Mouse (Mus musculus) yolk sac, embryonic 10.5 days (tissue): ENCODE measurements around the gene Lingo3.
A peak's percentile ranks its signal among the peaks of the same experiment; 100 is the strongest.
"Not testable (repeated sequence)": the region's sequence is repeated elsewhere in the genome, so short reads cannot be mapped to it uniquely, and the experiment has no call there.

Source experiments
- DNase-seq: peaks from one replicate; pipeline ENCODE4 v3.0.0-alpha.2; 2017; ENCODE audit warnings: low spot score

The Lingo3 gene

DNA sequence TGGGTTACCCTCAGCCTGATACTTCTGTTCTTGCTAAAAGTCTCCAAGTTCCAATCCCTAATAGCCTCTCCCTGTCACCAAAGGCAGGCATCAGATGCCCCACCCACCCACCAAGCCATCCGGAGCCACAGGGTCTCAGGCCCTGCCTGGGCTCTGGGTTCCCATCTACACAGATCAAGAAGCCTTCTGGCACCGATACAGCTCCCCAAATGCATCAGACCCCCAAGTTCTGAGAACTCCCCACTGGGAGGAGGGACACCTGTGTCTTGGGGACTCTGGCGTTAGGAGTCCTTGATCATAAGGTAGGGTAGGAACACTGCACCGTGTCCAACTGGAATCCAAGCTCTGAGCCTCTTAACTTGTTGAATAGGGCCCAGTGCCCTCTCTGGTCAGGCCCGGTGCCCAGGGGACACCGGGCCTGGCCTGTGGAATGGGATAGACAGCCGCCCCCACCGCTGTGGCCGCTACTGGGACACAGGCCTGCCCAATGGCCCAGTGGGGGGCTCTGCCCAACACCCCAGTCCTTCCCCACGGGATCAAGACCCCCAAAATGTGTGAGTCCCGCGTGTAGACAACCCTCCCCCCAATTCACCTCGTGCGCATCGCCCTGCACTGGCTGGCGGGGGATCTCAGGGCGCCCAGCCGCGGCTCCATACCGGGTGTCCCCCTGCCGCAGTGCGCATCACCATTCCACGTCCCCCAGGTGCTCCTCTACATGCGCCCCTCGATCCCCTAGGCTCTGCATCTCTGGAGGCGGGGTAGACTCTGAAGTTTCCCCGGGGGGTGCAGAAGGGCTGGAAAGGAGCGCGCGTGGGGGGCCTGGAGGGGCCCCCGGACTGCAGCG, 530 bp downstream of the Lingo3 start:
- DNase-seq, result no peak

DNA sequence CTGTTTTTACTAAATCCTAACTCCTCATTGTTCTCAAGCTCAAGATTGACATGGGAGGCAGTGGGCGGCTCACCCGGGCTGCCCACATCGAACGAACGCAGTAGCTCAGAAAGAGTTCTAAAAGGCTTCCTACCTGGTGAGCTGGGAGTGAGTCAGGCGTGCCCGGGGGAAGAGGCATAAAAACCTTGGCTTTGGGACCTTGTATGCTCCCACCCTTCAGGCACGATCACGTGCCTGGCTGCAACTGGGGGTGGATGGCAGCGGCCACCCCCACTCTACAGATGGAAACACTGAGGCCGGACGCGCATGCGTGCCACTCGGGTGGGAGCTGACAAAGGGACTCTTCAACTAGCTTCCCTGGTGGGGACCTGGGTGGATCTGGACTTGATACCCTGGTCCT, 1.5 kb downstream of the Lingo3 start:
- DNase-seq, result no peak

DNA sequence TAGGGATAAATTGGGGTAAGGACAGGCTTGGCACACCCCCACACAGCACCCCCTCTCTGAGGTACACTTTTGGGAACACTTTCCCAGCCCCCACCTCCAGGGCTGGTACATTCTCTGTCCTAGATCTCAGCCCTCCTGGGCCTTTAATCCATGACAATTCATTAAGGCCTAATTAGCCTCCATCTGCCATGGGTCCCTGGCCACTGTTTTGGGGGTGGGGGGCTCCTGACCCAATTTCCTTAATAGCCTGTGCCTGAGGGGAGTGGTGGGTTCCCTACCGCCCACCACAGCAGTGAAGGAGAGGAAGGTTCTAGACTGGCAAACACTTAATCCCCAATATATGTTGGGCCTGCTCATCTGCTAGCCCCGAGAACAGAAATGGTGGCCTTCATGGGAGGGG, 2.2 kb downstream of the Lingo3 start:
- no peak for DNase-seq

DNA sequence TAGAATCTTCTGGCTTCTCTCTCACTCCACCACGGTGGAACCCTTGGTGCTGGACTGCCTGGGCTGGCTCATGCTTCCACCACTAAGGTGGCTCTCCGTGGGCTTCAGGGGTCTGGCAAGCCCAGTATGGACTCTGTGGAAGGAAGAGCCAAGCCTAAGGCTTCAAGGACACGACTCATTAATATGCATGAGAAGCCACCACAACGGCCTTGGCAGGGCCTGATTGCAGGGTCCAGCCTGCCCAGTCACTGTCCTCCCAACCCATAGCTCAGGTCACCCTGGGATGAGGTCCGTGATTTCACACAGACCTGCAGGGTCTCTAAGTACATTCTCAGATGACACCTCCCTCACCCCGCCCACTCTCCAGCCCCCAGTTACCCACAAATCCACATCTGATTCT, 4.0 kb downstream of the Lingo3 start:
- DNase-seq, result no peak

DNA sequence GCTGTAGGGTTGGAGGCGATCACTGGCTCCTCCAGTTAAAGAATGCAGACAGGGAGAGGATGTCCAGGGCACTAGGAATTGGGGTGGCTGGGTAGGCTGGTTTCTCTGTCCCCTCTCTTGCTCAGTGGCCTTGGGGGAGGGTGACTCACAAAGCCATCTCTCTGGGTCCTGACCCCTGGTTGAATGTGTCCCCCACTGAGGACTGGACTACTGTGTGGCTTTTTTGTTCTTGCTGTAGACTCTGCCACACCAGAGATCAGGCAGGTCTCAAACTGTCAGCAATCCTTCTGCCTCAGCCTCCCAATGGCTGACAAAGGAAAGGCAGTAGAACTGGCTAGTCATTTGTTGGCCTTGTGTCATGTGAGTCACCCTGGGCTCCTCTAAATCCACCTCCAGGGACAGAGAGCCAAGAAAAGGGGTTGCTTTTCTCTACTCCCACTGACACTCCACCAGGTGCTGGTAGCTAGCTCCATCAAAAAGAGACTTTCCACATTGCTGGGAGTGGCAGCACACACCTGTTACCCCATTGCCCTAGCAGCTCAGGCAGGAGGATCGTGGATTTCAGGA, 5.4 kb downstream of the Lingo3 start:
- no peak for DNase-seq

DNA sequence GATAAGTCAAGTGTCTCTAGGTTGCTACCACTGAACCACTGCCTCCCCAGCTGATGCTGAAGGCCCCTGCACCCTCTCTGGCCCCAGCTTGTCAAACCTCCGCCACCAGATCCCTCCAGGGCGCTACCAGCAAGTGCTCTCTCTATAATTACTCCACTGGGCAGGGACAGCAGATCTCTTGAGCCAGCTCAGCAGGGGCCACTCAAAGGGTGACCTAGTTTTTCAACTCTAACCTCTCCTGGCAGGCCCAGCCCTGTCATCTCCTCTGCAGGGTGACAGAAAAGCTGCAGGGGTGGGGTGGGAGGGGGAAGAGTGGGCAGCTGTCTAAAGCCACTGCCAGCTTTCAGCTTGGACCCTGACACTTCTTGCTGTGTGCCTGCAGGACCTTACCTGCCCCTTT, 6.0 kb downstream of the Lingo3 start:
- no peak for DNase-seq

DNA sequence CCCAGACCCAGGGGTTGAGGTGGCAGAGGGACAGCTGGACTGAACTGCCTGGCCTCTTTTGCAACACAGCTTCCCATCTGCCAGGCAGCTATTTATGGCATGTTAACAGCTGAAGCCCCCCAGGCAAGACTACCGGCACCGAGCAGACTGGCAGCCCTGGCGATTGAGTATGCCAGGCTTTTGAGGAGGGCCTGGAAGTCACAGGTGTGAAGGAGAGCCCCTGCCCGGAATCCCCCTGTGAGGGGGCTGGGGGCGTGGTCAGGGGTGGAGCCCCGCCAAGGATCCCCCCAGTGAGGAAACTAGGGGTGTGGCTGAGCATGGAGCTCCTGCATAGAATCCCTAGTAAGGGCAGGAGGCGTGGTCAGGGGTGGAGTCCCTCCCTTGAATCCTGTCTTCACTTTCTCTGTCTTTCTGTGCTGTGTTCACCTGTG, 6.9 kb downstream of the Lingo3 start:
- DNase-seq, result no peak

DNA sequence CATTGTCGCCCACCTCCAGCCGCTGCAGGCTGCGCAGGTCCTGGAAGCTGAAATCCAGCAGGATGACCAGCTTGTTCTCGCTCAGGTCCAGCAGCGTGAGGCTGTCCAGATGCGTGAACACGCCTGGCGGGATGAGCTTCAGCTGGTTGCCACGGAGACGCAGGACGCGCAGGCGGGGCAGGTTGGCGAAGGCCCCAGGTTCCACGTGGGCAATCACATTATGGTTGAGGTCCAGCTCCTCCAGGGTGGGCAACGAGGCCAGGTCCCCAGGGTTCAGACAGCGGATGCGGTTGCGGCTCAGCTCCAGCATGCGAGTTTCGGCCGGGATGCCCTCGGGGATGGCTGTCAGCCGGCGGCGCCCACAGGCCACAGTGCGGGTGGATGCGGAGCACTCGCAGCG, 8.2 kb downstream of the Lingo3 start:
- DNase-seq, result no peak

DNA sequence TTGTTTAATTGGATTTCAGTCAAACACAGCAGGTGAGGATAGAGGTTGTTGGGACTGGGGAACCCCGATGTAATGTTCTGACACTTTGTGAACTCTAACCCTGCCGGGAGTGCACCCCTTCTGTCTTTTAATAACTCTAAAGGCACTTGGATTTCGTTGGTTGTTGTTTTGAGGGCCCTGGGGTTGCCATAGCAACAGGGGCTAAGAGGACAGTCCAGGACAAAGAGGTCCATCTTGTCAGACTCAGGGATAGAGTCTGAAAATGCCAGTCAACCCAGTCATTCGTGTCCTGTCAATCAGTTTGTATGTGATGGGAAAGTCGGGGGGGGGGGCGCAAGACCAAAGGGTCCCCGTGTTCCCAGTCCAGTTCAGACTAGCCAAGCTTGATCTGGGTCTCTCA, 11.0 kb downstream of the Lingo3 start:
- DNase-seq, result no peak

DNA sequence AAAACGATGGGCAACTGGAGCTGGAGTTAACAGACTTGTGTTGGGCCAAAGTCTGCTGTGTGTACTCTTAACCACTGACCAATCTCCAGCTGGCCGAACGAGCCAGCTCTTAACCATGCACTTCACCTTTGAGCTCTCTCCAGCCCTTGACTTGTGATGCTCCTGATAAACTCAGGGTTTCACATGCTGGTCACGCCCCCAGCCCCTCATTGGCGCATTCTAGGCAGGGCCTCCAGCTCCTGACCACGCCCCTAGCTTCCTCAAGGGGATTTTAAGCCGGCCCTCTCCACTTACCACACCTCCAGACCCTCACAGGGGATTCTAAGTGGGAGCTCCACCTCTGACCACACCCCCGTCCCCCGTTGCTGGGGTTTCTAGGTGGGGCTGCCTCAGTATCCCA, 12.7 kb downstream of the Lingo3 start:
- peak; percentile 88 for DNase-seq

DNA sequence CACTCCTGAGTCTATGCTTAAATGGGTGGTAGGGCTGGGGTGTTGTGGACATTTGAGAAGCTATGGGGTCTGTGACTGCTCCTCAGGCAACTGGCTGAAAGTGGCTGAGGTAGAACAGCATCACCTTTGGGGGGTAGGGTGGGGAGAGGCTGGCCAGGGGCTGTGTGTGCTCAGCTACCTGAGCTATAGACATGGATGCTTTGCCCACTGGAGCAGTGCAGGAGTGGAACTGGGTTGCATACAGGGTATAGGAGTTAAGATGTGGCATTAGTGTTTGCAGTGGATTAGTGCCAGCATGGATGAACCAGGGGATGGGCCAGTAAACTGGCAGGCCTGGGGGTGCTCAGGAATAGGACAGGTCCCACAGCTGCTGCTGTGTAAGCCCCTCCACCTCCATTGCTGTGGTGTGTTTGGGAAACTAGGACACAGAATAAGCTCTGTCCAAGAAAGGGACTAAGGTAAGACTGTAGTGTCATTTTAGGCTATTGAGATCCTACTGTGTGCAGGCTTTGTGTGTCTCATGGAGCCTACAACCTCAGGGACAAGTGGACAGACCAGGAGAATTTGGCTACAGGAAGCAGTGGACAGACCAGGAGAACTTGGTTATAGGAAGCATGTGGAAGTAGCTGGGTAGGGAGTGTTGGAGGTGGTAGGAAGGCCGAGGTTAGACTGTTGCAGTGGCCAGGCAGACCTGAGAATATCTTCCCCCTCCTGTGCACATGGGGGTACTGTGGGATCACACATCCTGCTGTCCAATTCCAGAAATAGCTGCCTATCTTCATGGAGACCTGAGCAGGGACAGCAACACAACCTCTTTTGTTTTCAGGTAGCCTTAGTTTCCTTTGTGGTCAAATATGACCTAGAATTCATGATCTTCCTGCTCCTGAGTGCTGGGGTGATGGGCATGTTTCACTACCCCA, 14.2 kb downstream of the Lingo3 start:
- DNase-seq, result no peak

DNA sequence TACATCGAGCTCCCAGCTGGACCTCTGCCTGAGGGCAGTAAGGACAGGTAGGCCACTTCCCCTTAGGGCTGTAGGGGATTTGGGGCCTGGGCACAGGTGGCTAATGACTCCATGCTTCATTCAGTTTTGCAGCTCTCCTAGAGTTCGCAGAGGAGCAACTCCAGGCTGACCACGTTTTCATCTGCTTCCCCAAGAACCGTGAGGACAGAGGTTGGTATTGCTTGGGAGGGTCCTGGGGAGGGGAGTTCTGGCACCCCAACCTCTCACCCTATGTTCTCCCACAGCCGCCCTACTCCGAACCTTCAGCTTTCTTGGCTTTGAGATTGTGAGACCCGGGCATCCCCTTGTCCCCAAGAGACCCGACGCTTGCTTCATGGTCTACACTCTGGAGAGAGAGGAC, 15.3 kb downstream of the Lingo3 start:
- DNase-seq, result not testable (repeated sequence)

DNA sequence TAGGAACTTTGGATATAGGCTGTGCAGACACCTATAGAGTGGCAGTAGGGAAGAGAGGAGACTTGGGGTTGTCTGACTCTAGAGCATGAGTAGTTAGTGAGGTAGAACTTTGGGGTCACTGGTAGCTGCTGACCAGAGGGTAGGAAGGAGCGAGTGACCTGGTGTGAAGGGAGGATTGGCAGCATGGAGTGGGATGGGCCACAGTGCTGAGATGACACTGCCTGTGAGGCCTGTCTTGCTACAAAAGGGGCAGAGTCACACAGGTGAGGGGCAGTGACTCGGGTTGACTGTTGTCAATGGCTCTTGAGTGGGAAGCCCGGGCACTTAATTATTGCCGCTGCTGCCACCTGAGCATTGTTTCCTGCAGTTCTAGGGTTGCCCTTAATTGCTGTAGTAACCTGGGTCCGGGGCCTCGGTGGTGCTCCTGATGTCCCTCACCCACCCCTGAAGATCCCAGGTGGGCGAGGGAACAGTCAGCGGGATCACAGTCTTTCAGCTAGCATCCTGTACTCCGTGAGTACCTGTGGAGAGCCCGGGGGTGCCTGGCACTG, 15.9 kb downstream of the Lingo3 start:
- DNase-seq, result no peak

DNA sequence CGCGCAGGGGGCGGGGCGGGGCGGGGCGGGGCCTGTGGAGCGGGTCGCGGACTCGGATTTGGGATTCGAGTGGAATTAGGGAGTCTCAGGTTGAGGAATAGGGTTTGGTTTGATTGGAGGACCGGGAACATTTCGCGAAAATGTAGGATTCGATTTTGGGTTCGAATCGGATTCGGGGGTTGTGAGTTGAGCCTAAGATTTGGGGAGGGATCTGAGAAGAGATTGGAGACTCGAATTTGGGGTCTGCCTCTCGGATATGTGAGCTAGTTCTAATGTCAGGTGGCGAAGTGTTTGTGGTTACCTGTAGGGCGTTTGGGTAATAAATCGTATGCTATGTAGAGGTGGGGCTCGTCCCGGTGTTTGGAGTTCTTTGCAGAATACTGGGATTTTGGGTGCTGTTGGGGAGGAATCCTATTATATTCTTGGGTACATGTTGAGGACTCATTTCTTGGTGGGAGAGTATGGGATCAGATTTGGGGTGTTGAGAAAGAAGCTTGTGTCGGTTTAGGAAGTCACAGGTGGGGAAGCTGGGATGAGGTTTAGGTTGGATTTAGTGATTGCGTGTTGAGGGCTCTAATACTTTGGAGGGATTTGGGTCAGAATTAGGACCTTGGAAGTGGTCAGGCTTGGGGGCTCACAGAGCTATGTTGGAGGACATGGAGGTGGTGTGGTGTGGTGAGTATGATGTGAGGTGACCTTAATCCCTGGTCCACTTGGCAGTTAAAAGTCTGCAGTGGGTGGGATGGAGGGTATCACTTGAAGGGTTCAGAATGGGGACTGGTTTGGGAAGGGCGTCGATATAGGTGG, 16.6 kb downstream of the Lingo3 start:
- no peak for DNase-seq

DNA sequence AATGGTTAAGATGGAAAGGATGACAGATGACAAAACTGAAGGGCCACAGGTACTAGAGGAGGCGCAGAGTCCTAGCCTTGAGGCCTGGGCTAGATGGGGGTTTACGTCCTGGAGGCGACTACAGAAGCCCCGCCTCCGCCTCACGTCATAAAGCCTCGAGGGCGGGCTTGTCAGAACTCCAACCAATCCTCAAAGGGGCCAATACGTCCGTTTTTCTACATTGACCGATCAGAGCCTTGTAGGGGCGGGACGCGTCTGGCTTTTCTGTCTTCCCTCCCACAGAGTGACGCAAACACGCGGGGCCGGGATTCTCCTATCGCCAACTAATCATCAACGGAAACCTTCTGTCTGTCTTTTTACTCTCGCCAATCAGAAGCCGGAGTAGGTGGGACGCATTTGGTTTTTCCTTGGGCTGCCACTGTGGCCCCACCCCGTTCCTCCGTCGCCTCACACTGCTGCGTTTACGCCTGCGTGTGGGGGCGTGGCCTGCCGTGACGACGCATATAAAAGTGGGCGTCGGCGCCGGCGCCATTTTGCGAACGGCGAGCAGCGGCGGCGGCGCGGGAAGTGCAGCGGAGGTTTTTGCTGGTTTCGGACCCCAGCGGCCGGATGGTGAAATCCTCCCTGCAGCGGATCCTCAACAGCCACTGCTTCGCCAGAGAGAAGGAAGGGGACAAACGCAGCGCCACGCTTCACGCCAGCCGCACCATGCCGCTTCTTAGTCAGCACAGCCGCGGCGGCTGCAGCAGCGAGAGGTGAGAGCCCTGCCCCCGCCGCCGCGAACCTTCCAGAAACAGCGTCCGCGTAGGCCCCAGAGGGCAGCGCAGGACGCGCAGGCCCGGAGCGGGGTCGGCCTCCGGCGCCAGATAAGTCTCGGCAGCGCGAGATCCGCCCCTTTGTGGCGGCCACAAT, 17.4 kb downstream of the Lingo3 start, which contains the start of gene Oaz1:
Gene Oaz1 (plus strand): TSS at position 506 of the 912 bp plus-strand sequence.
- DNase-seq, result peak; percentile 100

DNA sequence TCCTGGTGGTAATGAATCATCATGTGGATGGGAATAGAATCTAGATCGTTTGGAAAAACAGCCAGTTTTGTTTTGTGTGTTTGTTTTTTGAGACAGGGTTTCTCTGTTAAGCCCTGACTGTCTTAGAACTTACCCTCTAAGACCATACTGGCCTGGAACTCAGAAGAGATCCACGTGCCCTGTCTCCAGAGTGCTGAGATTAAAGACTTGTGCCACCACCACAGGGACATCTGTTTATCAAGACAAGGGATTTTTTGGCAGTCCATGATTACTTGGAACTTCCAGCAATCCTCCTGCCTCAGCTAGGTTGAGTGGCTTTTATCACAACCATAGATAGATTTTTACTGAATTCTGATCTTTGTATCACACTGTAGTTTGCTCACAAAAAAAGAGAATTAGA, 19.0 kb downstream of the Lingo3 start:
- no peak for DNase-seq

DNA sequence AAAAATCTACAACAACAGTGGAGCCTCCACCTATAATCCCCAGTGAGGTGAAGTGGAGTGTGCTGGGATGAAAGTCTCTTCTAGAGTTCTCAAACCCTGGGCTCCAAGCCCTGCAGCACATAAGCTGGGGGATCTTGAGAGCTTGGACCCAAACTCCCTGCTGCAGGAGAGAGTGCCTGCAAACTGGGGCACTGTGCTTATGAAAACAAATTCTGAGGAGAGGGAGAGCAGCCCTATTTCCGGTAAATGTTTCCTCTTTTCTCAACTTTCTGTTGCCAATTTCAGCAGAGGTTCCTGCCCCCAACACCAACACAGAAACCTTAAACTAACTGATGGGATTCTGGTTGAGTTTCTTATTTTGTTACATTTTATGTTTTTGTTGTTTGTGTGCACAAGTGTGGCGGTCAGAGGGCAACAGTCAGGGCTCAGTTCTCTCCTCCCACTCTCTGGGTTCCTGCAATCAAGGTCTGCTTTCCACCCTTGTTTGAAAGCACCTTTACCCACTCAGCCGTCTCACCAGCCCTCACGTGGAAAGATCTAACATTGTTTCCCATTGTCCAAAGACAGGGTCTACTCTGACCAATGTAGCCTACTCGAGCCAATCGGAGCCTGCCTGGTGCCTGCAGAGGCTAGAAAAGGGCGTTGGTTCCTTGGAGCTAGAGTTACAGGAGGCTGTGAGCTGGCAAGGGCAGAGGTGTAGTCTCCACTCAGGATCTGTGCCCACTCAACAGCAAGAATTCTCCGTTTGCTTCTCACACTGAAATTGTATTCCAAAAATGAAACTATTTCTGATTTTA, 19.8 kb downstream of the Lingo3 start:
- DNase-seq, result no peak

DNA sequence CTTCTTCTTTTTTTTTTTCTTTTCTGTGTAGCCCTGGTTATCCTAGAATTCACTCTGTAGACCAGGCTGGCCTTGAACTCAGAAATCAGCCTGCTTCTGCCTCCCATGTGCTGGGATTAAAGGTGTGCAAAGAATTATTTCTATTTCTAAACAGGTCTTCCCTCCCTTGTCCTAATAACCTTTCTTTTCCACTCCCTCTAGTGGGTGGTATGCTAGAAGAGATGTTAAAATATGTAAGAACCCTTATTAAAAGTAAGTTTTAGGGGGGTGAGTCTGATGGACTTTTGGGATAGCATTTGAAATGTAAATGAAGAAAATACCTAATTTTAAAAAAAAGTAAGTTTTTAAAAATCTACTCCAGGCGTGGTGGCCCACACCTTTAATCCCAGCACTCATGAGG, 20.5 kb downstream of the Lingo3 start:
- DNase-seq, result no peak

DNA sequence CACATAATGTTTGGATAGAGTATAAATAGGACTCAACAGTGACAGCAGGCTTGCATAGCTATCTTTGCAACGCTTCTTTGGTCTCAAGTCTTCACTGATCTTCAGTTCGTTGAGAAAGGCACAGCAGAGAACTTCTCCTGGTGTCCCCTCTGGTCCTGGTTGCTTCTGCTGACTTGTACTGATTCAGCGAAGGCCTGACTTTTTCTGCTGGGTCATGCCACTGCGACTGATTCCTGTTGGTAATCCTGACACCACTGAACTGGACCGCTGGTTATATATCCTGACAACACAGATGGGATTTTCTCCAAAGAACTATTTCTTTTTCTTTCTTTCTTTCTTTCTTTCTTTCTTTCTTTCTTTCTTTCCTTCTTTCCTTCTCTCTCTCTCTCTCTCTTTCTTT, 21.3 kb downstream of the Lingo3 start:
- DNase-seq, result no peak

DNA sequence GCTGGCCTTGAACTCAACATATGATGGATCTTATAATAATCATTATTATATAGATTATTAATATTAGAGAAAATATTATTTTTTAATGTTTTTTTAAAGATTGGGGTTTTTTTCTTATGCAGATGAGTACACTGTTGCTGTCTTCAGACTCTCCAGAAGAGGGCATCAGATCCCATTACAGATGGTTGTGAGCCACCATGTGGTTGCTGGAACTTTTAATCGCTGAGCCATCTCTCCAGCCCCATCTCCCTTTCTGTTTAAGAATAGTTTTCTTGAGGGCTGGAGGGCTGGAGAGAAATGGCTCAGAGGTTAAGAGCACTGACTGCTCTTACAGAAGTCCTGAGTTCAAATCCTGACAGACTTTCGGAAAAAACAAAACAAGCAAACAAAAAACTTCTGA, 21.8 kb downstream of the Lingo3 start:
- DNase-seq, result no peak
